ENCODE assay signal across 29 mouse cellular contexts in genomic region chr15:7247321-7247720, GRCm38 (mm10).
"Had no signal": no experiment of that assay in that cellular context is flagged by ENCODE, and none has a peak within 500 bp of the region (broad histone marks: within the 10 kb centered on the region; RNA-seq: fewer than 3 reads in every experiment).

No protein-coding gene starts in this region.

- H3K27ac ChIP-seq: heart, embryonic 10.5 days; heart, embryonic 13.5 days; heart, embryonic 15.5 days; hindbrain, embryonic 10.5 days; hindbrain, embryonic 12.5 days; hindbrain, embryonic 13.5 days; hindbrain, embryonic 14.5 days; hindbrain, embryonic 15.5 days; hindbrain, postnatal 0 days; intestine, embryonic 15.5 days; kidney, embryonic 15.5 days; kidney, postnatal 0 days; layer of hippocampus, adult 2 months had no signal

- H3K36me3 ChIP-seq: heart, embryonic 15.5 days; hindbrain, embryonic 12.5 days; hindbrain, embryonic 15.5 days had no signal

- H3K4me1 ChIP-seq: hindbrain, embryonic 12.5 days; hindbrain, embryonic 13.5 days; hindbrain, embryonic 15.5 days; intestine, embryonic 15.5 days had no signal

- H3K9ac ChIP-seq: heart, embryonic 12.5 days; heart, embryonic 13.5 days; heart, embryonic 15.5 days; hindbrain, embryonic 12.5 days; hindbrain, embryonic 13.5 days; hindbrain, embryonic 14.5 days; hindbrain, embryonic 15.5 days; intestine, embryonic 15.5 days; kidney, embryonic 15.5 days had no signal

- H3K4me3 ChIP-seq: heart, embryonic 10.5 days; heart, embryonic 12.5 days; heart, embryonic 13.5 days; heart, embryonic 15.5 days; hindbrain, embryonic 10.5 days; hindbrain, embryonic 12.5 days; hindbrain, embryonic 13.5 days; hindbrain, embryonic 15.5 days; intestine, embryonic 15.5 days; kidney, embryonic 15.5 days; layer of hippocampus, adult 2 months had no signal

- DNase-seq: heart, postnatal 10 days; heart, postnatal 14 days; heart, postnatal 4 days; kidney, adult 11 months; kidney, adult 18-20 months; kidney, adult 2 months; kidney, adult 8-10 months; kidney, adult 9 months; kidney, postnatal 10 days; kidney, postnatal 14 days; kidney, postnatal 25 days; kidney, postnatal 36 days; kidney, postnatal 4 days; layer of hippocampus, adult 9-11 months; layer of hippocampus, postnatal 36 days had no signal

- H3K27me3 ChIP-seq: heart, embryonic 12.5 days; heart, embryonic 13.5 days; heart, embryonic 15.5 days; hindbrain, embryonic 12.5 days; hindbrain, embryonic 13.5 days; hindbrain, embryonic 15.5 days; intestine, embryonic 15.5 days; kidney, embryonic 15.5 days had no signal
